Mouse (Mus musculus) liver, embryonic 14.5 days (tissue): ENCODE measurements around the gene Ankrd13d. TPM values are rescaled to one million over a fixed set of nuclear protein-coding genes. Genes with fewer than 3 reads are reported as not detected.
A peak's percentile ranks its signal among the peaks of the same experiment; 100 is the strongest.

Experiments used
- ATAC-seq: fragments of 200-750 bp; cut with Nextera tagmentation; 2 replicates; pipeline ENCODE4 v1.8.0; 2017; ENCODE audit warnings: moderate number of reproducible peaks, mild to moderate bottlenecking, moderate library complexity; ENCODE audit not compliant: insufficient read depth
- DNase-seq, 3 experiments: peaks; one replicate each; pipeline ENCODE4 v3.0.0-alpha.2; 2012 to 2013; ENCODE audit warnings: low read depth in 3 of 3, low spot score in 3 of 3
- H3K27ac ChIP-seq: fragments of 300-500 bp; sonication (generic); 2 replicates; pipeline ENCODE4 v1.5.1; 2014; ENCODE audit warnings: moderate library complexity, mild to moderate bottlenecking, control low read depth, inconsistent platforms
- H3K27me3 ChIP-seq: fragments of 300-500 bp; sonication (generic); 2 replicates; pipeline ENCODE4 v1.6.1; 2014; ENCODE audit warnings: mild to moderate bottlenecking, low read length, moderate library complexity; ENCODE audit not compliant: control insufficient read depth, insufficient read depth
- H3K36me3 ChIP-seq: fragments of 300-500 bp; sonication (generic); replicated peaks from 2 replicates; pipeline ENCODE4 v1.6.1; 2014; ENCODE audit warnings: low read depth; ENCODE audit not compliant: control insufficient read depth, insufficient read depth
- H3K4me1 ChIP-seq, 2 experiments: fragments of 200-500 bp in 1 of 2; fragments of 300-500 bp in 1 of 2; sonication (generic) in 1 of 2; replicated peaks; 2 replicates each; pipeline ENCODE4 v1.6.1; 2012 to 2014; ENCODE audit warnings: antibody characterized with exemption in 1 of 2, inconsistent platforms in 1 of 2, low read length in 1 of 2; ENCODE audit not compliant: control insufficient read depth in 2 of 2, insufficient read depth in 2 of 2
- H3K4me2 ChIP-seq: fragments of 300-500 bp; sonication (generic); 2 replicates; pipeline ENCODE4 v1.6.1; 2014; ENCODE audit warnings: low read depth, mild to moderate bottlenecking, control low read depth, moderate library complexity
- H3K4me3 ChIP-seq, 2 experiments: fragments of 200-500 bp in 1 of 2; fragments of 300-500 bp in 1 of 2; sonication (generic) in 1 of 2; 2 replicates each; pipeline ENCODE4 v1.5.1; 2012 to 2014; ENCODE audit warnings: low read depth in 2 of 2, low read length in 2 of 2, mild to moderate bottlenecking in 2 of 2, control low read depth in 1 of 2, inconsistent platforms in 1 of 2, moderate library complexity in 1 of 2; ENCODE audit not compliant: insufficient read depth in 1 of 2
- H3K9ac ChIP-seq: fragments of 300-500 bp; sonication (generic); replicated peaks from 2 replicates; pipeline ENCODE4 v1.6.1; 2014; ENCODE audit warnings: mild to moderate bottlenecking, control low read depth, moderate library complexity
- H3K9me3 ChIP-seq: fragments of 300-500 bp; sonication (generic); 2 replicates; pipeline ENCODE4 v1.6.1; 2016; ENCODE audit warnings: low read length, mixed read lengths; ENCODE audit not compliant: control insufficient read depth
- CTCF ChIP-seq: IDR thresholded peaks from 2 replicates; pipeline ENCODE4 v1.5.1; 2016; ENCODE audit warnings: antibody characterized with exemption, low read depth, control low read depth
- EP300 ChIP-seq: IDR thresholded peaks from 2 replicates; pipeline ENCODE4 v1.6.1; 2016; ENCODE audit warnings: antibody characterized with exemption, low read depth
- WGBS: fragments of 180-500 bp; shearing (Covaris S2); extraction: QIAGEN DNeasy Blood & Tissue Kit; methylation state at CpG from one replicate; pipeline ENCODE4 v1.1.7; 2014; ENCODE audit not compliant: insufficient replicate concordance; 5-methylcytosine and 5-hydroxymethylcytosine counted together
- polyA plus RNA-seq, 2 experiments: library from polyadenylated mRNA; depleted of rRNA in 1 of 2; stranded (reverse) in 1 of 2; unstranded in 1 of 2; fragments of >200 nt; fragmentation: Nextera tagmentation in 1 of 2; extraction: Ambion mirVana in 1 of 2; gene quantifications; 2 replicates each; pipeline versions ENCODE4 v1.2.1 to v1.2.3; 2012 to 2014

Gene Ankrd13d
- polyA plus RNA-seq, 2 experiments: 0.66 to 1.3 TPM

GRCm38 (mm10) chr19:4317181-4317580 lies 34.2 kb upstream of the Ankrd13d start:
- no peak overlapping the region for H3K4me2 ChIP-seq
- no peak overlapping the region for H3K27ac ChIP-seq
- H3K36me3 ChIP-seq: peaks cover 52% of the 10 kb centered on the region
- H3K9ac ChIP-seq: no peak overlapping the region
- DNase-seq: no peak
- H3K27me3 ChIP-seq: no peaks in the 10 kb centered on the region
- no peaks in the 10 kb centered on the region for H3K4me1 ChIP-seq
- TF ChIP-seq EP300: no peak
- TF ChIP-seq CTCF: no peak
- WGBS: 85% methylated on average over 3 of the region's 3 CpGs
- H3K4me3 ChIP-seq: no peak overlapping the region
- H3K9me3 ChIP-seq: no peaks in the 10 kb centered on the region
- no peak for ATAC-seq

DNA sequence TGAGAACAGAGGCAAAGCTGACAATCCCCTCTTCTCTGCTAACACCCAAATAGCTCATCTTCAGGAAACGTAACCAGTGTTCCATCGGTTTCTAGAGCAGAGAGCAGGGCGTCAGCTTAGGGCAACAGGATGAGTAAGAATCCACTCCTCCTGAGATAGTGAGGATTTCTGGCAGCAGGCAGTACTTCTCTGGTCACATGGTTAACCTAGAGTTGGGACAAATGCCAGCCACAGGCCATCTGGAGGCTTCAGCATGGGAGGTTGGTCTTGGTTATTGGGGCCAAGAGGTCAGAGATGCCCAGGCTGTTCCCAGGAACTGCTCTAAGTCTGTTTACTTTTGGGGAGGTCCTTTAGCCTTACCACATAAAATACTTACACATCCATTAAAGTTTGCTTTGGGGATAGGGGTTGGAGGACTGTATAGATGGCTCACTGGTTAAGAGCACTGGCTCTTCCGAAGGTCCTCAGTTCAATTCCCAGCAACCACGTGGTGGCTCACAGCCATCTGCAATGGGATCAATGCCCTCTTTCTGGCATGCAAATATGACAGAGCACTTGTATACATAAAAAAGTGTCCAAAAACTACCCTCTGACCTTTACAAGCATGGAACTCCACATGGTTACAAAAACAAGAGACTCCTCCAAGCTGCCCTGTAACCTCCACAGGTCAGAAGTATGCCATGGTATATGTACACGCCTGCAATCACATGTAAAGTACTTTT lies 32.4 kb upstream of the Ankrd13d start:
- no peaks in the 10 kb centered on the region for H3K4me1 ChIP-seq
- H3K4me2 ChIP-seq: no peak overlapping the region
- 68% methylated on average over 6 of the region's 6 CpGs for WGBS
- no peak overlapping the region for H3K9ac ChIP-seq
- no peak overlapping the region for H3K27ac ChIP-seq
- TF ChIP-seq EP300 (no peak), CTCF (no peak)
- no peak for DNase-seq
- peaks cover 36% of the 10 kb centered on the region for H3K36me3 ChIP-seq
- no peaks in the 10 kb centered on the region for H3K27me3 ChIP-seq
- H3K9me3 ChIP-seq: no peaks in the 10 kb centered on the region
- ATAC-seq: 0 out of 2 replicates have a peak, but pooled peaks have one; percentile 18
- H3K4me3 ChIP-seq: no peak overlapping the region

- Histone ChIP-seq H3K4me1 (peaks cover 0 to 6% of the 10 kb centered on the region in 2 experiments; a peak in 3 of 4 replicates), H3K9ac (no peak overlapping the region), H3K27me3 (no peaks in the 10 kb centered on the region), H3K9me3 (no peaks in the 10 kb centered on the region), H3K4me3 (no peak overlapping the region), H3K27ac (no peak overlapping the region), H3K4me2 (no peak overlapping the region), H3K36me3 (no peaks in the 10 kb centered on the region)
- DNase-seq (peak in 1 of 3 experiments; percentile 54), ATAC-seq (no peak)
- TF ChIP-seq CTCF (peak; percentile 89), EP300 (no peak)
Measured at GRCm38 (mm10) chr19:4309776-4310185, 26.8 kb upstream of the Ankrd13d start.

- TF ChIP-seq EP300: no peak
- no peak for TF ChIP-seq CTCF
- ATAC-seq: no peak
Measured at GRCm38 (mm10) chr19:4309302-4309701, 26.4 kb upstream of the Ankrd13d start.

DNA sequence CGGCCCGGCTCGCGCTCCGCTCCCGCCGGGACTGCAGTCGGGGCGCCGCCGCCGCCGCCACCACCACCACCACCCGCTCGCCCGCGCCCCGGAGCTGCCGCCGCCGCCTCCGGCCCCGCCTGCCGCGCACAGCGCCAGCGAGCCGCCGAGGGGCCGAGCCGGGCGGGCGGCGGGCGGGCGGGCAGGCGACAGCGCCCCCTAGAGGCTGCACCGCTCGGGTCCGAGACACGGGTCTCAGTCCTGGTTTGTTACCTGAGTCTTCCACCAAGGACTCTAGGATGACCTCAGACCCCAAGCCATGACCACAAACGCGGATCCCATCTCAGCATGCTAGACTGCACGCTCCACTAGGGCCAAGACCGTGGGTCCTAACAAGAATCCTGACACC lies 23.2 kb upstream of the Ankrd13d start, which contains the start of gene Grk2:
Gene Grk2 (minus strand): TSS at position 33 of the 388 bp plus-strand sequence.
- peak within 1 kb of the TSS; percentile 89 for H3K4me2 ChIP-seq
- H3K27ac ChIP-seq: peak within 1 kb of the TSS; percentile 64
- H3K4me1 ChIP-seq: peaks cover 7 to 34% of the 10 kb centered on the region in 2 experiments; a peak in 3 of 4 replicates
- no peaks in the 10 kb centered on the region for H3K27me3 ChIP-seq
- H3K4me3 ChIP-seq: peak within 1 kb of the TSS; percentile 96
- peak within 1 kb of the TSS; percentile 97 for H3K9ac ChIP-seq
- 1% methylated on average over 31 of the region's 46 CpGs for WGBS
- peak; percentile 80 for ATAC-seq
- H3K9me3 ChIP-seq: no peaks in the 10 kb centered on the region
- no peaks in the 10 kb centered on the region for H3K36me3 ChIP-seq
- TF ChIP-seq CTCF (peak; percentile 79), EP300 (no peak)
- DNase-seq: peak; percentile 49 to 57 (median 53)

More at GRCm38 (mm10) chr19:4309302-4309701, 26.4 kb upstream of the Ankrd13d start:
- Histone ChIP-seq H3K27ac (no peak overlapping the region), H3K4me1 (peaks cover 4 to 11% of the 10 kb centered on the region in 2 experiments; a peak in 3 of 4 replicates), H3K27me3 (no peaks in the 10 kb centered on the region), H3K4me3 (no peak overlapping the region), H3K36me3 (no peaks in the 10 kb centered on the region), H3K9me3 (no peaks in the 10 kb centered on the region), H3K9ac (no peak overlapping the region), H3K4me2 (no peak overlapping the region)
- DNase-seq: no peak
- 82% methylated on average over 4 of the region's 4 CpGs for WGBS
